Mouse (Mus musculus) testis, postnatal 14 days (tissue): Measurements from ENCODE around the gene Slc5a10.
A peak's percentile ranks its signal among the peaks of the same experiment; 100 is the strongest.

ENCODE experiments used
- DNase-seq: peaks from one replicate; pipeline ENCODE4 v3.0.0; 2021; ENCODE audit warnings: low spot score

Gene Slc5a10

DNA sequence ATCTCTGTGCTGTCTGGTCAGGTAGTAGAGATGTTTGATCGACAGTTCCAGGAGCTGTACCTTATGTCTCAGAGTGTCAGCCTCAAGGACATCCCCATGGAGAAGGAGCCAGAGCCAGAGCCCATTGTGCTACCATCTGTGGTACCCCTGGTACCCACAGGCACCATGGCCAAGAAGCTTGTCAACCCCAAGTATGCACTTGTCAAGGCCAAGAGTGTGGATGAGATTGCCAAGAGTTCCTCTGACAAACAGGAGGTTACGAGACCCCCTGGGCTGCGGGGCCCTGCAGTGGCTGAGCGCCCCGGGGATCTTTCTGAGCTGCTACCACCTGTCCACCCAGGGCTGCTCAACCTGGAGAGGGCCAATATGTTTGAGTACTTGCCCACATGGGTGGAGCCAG is 18.1 kb downstream of the Slc5a10 start:
- no peak for DNase-seq

DNA sequence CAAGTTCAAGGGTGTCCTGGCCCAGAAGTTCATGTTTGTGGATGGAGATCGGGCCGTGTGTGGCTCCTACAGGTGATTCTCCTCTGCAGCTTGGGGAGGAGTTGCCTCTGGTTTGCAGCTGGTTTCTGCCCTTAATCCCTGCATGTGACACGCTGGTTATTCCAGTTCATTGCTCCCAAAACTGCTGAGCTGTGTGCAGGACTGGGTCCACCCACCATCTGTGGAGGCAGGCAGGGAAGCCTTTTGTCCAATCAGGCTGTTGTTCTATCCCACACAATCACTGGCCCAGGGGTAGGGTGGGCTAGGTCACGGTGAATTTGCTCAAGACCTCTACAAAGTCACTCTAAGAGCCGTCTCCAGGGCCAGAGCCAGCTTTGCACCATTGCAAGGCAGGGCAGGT is 18.9 kb downstream of the Slc5a10 start:
- no peak for DNase-seq

- DNase-seq, result no peak
Observed at GRCm38 (mm10) chr11:61699933-61700332, 20.7 kb downstream of the Slc5a10 start.

GRCm38 (mm10) chr11:61699460-61699859 is 21.2 kb downstream of the Slc5a10 start:
- no peak for DNase-seq

- no peak for DNase-seq
Observed at GRCm38 (mm10) chr11:61698852-61699251, 21.8 kb downstream of the Slc5a10 start.

DNA sequence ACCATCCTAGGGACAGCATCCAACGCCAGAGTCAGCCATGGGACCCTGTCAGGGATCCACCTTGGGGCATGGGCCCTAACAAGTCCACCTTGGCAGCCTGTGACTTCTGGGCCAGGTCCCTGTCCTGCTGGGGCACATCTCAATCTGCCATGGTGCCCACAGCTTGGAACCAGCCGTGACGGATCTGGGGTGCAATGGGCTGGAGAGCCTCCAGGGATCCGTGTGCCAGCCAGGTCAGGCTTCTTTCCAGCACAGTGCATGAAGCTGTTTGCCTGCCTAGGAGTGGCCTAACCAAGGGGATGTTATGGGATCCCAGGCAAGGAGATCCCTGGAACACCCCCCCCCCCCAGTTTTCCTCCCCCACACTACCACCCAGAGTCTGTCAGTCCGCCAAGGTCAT is 27.6 kb downstream of the Slc5a10 start:
- DNase-seq, result no peak

DNA sequence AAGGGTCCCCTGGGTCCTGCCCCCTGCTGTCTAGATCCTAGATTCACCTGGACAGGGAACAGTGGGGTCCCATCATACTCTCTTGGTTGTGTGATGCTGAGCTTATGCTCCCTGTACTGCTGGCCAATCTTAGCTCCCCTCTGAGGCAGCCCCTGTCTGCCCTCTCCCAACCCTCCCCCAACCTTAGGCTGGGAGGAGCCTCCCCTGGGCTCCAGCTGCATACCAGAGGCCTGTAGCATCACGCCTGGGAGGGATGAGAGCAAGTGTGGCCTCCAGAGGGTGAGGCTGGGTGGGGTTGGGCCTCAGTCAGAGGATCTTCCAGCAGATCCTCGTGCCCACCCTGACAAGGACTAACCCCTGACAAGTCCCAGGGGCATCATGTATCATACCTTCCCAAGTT is 33.0 kb downstream of the Slc5a10 start:
- no peak for DNase-seq

- DNase-seq, result no peak
Observed at GRCm38 (mm10) chr11:61686906-61687453, 33.6 kb downstream of the Slc5a10 start.

GRCm38 (mm10) chr11:61686141-61686540 is 34.5 kb downstream of the Slc5a10 start:
- DNase-seq, result no peak

DNA sequence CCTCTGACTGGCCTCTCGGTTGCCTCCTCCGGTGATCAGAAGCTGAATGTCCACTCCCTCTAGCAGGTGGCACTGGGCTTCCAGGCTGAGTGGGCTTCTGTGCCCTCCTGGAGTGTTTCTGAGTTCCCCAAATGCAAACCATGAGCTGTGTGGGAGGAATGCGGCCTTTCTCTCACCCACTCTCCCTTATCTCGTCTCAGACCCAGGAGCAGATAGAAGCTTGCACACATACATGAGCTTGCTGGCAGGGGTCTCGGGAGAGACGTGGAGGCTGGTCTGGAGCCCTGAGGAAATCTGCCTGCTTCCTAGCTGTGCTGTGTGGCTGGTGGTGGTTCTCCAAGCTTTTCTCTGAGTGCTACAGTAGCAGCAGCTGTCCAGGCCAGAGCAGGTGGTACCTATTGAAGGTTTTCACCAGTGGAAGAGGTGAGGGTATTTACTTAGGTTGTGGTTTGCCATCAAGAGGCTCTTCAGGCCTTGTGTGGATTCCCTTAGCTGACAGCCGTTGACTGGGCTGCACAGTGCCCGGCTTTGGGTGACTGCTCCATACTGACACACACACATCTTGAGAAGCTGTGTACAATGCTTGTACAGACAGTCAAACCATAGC is 35.4 kb downstream of the Slc5a10 start:
- DNase-seq, result no peak

- DNase-seq, result peak; percentile 87
Observed at GRCm38 (mm10) chr11:61683907-61684731, 36.5 kb downstream of the Slc5a10 start, which contains the start of gene Fam83g. TSS of gene Fam83g (plus strand) at chr11:61684091.

- no peak for DNase-seq
Observed at GRCm38 (mm10) chr11:61679091-61679866, 41.3 kb downstream of the Slc5a10 start.

DNA sequence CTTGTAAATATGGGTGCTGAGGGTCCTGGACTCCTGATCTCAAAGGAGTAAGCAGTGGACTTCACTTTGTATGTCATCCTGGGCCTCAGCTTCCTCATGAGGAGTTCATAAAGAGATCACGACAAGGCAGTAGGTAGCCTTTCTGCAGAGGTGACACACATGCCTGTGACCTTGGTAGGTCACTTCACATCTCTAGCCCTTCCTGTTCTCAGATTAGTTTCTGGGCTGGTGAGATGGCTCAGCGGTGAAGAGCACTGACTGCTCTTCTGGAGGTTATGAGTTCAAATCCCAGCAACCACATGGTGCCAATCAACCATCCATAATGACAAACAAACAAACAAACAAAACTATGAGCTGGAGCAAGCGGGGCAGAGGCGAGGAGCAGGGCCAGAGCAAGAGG is 42.9 kb downstream of the Slc5a10 start:
- DNase-seq, result no peak

- no peak for DNase-seq
Observed at GRCm38 (mm10) chr11:61676216-61676854, 44.3 kb downstream of the Slc5a10 start.

- DNase-seq, result no peak
Observed at GRCm38 (mm10) chr11:61675332-61675731, 45.3 kb downstream of the Slc5a10 start.

GRCm38 (mm10) chr11:61674839-61675159 is 45.8 kb downstream of the Slc5a10 start:
- DNase-seq, result no peak

- no peak for DNase-seq
Observed at GRCm38 (mm10) chr11:61674151-61674838, 46.3 kb downstream of the Slc5a10 start.

DNA sequence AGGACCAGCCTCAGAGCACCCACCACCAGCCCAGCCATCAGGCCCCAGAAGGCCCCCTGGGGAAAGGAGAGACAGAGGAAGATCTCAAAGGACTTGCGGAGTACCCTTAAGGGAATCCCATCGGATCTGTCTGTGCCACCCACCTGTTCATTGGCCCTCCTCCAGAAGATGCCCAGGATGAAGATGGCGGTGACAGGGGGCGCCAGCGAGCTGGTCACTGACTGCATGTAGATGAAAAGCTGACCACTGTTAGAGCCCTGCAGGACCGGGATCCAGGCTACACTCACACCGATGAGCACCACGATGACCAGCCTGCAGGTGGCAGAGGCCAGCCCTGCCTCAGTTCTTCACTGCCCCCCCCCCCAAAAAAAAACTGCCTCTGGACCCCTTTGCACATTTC is 46.9 kb downstream of the Slc5a10 start:
- no peak for DNase-seq

GRCm38 (mm10) chr11:61671781-61672383 is 48.7 kb downstream of the Slc5a10 start:
- DNase-seq, result peak; percentile 80

GRCm38 (mm10) chr11:61669492-61670490 is 50.8 kb downstream of the Slc5a10 start:
- no peak for DNase-seq
